Mouse (Mus musculus) inflammation-experienced regulatory T-cells, adult 6 months (primary cell): ENCODE data around the gene Slc9b2. TPM values are rescaled to one million over a fixed set of nuclear protein-coding genes. Genes with fewer than 3 reads are reported as not detected.

ENCODE experiments used
- ATAC-seq: one replicate; pipeline ENCODE4 v1.8.0; 2017
- polyA plus RNA-seq, 3 experiments: library from polyadenylated mRNA; unstranded; fragments of 100-300 nt; shearing (Covaris generic); gene quantifications; one replicate each; pipeline ENCODE4 v1.2.1; 2017

Gene Slc9b2
- polyA plus RNA-seq, 3 experiments from 2014 or later, result 8.3 to 20.3 (median 12.1) TPM

DNA sequence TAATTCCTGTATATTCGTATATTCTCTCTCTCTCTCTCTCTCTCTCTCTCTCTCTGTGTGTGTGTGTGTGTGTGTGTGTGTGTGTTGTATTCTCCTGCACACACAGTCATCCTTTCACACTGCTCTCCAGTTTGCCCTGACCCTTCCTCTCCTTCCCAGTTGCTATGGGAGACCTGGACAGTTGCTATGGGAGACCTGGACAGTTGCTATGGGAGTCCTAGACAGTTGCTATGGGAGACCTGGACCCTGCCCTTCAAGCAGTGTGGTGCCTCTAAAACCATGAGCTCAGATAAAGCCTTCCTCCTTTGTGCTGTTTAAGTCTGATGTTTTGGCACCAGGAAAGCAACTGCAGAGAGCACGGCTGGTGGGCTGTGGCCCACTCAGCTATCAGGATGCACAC is 6.2 kb downstream of the Slc9b2 start:
- no peak for ATAC-seq

DNA sequence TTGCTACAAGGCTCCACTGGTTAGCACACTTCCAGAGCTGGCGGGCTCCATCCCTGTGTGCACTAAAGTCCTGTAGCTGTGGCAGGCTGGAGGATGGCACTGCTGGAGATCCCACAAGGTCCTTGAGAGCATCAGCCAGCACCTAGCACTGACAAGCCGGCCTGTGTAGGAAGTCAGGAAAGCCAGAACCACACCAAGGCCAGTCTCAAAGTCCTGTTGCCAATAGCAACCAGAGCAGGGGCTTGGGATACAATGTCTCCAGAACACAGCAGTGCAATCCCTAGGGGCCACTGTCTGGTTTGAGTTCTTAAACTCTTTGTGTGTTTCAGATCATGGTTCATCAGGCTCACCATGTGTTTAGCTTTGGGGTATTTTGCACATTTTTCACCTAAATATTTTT is 7.3 kb downstream of the Slc9b2 start:
- ATAC-seq, result no peak

DNA sequence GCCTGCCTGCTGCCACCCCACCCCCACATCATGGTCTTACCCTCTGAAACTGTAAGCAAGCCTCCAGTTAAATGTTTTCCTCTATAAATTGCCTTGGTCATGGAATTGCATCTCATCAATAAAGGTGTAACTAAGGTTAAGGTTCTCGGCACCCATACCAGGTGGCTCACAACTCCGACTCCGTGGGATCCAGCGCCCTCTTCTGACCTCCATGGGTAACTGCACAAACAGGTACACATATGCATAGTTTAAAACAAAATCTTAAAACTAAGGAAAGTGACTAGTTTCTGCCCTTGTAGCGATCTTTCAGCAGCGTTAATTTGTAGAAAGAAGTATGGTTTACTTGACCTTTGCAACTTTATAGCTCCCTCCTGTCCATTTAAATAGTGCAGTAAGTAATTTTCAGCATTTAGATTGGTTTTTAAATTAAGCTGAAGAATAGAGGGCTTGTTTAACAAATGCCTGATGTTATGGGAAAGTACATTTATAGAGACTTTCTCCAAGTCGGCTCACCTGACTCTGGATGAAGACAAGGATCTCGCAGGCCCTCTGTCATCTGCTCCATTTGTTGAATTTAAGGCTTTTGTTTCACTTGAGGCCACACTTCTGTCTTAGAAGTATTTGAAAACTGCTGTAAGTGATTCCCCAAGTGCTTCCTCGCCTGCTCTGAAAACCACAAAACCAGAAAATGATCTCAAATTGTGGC is 8.4 kb downstream of the Slc9b2 start:
- no peak for ATAC-seq

DNA sequence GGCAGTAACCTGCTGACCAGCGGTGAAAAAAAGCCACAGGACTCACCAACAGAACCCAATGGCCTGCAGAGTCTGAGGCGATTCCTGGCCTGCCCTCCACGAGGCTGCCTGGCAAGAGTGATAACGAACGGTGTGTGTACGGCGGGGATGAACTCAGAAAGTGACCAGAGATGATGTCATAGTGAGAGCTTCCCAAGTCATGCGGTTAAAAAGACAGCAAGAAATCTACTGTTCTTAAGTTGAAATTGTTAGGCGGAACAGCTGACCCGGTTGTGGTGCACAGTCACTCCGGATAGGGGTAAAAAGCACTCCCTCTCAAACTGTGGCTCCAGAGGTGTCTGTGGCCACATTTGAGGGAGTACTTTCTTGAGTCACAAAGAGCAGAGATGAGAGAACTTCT is 10.8 kb downstream of the Slc9b2 start:
- no peak for ATAC-seq

GRCm38 (mm10) chr3:135324354-135324753 is 16.9 kb downstream of the Slc9b2 start:
- peak; percentile 78 for ATAC-seq

DNA sequence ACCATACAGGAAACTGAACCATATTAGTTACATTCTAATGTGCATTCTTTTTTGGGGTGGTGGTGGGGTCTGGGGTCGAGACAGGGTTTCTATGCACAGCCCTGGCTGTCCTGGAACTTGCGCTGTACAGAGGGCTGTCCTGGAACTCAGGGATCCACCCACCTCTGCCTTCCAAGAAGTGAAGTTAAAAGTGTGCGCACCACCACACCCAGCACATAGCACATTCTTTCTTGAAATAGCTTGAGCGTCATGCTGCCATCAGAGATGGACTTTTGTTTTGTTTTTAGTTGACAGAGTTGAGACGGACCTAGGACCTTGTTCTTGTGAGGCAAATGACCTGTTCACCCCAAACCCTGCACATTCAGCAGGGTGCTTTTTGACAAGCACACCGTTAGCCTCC is 19.7 kb downstream of the Slc9b2 start:
- ATAC-seq, result no peak

DNA sequence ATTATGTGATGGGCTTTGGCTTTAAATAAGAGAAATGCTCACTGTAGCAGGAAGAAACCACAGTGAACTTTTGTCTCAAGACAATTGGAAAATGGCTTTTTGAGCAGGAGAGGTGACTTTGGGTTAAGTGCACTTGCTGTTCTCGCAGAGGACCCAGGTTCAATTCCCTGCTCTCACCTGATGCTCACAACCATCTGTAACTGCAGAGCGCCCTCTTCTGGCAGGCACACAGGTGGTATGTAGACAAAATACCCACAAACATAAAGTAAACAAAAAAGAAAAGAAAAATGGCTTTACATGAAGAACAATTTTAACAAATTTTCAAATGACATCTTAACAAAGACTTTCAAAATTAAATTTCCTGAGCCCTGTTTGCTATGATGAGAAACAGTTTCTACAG is 20.1 kb downstream of the Slc9b2 start:
- no peak for ATAC-seq

DNA sequence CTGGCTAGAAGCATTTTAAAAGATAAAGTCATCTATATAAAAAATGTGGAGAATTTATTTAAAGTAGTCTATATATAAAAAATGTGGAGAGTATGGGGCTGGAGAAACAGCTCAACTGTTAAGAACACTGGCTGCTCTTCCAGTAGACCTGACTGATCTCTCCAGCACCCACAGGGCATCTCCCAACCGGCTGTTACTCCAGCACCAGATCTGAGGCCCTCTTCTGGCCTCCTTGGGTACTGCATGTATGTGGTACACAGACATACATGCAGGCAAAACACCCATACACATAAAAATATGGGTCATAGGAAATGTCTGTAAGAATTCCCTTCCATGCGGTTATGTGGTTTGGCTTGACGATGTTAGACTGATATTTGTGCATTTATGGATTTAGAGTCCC is 21.1 kb downstream of the Slc9b2 start:
- peak; percentile 69 for ATAC-seq

- ATAC-seq, result no peak
These were observed 25.2 kb downstream of the Slc9b2 start for GRCm38 (mm10) chr3:135332691-135333090.

DNA sequence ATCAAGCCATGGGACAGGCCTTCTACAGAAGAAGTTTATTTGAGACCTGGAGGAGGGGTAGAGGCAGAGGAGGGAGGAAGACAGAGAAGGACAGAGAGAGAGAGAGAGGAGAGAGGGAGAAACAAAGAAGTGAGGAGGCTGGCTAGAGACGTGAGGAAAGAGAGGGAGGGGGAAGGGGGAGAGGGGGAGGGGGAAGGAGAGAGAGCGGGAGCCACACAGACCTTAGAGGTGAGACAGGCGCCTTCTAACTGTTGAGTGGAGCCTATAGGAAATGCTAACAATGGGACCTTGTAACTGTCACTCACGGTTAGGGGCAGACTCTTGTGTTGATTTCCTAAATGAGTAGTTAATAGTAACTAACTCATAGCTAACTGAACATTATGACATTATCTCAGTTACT is 26.3 kb downstream of the Slc9b2 start:
- no peak for ATAC-seq

DNA sequence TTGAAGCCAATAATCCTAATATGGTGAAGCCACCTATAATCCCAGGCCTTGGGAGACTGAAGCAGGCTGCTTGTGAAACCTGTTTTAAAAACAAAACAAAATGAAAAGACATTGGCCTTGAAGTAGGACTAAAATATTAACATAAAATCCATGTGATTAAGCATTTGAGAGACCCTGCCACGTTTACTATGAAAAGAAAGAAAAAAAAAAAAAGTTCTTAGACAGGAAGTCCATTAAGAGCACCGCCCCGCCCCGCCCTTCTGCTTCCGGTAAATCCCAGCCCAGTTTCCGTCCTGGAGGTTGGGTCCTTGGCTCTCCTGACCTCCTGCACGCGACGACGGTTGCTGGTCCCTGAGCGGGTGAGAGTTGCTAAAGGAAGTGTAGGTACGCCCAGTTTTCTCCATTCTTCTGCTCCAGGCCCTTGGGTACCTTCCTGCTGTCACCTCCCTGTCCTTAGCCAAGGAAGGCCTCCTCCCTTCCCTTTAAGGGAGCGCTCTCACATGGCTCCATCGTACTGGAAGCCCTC is 40.3 kb downstream of the Slc9b2 start, which contains the start of gene Slc9b1:
Gene Slc9b1, plus strand, starts transcription at position 291 of the 526 bp plus-strand sequence.
- ATAC-seq, result no peak

GRCm38 (mm10) chr3:135349022-135349421 is 41.5 kb downstream of the Slc9b2 start:
- ATAC-seq, result no peak

DNA sequence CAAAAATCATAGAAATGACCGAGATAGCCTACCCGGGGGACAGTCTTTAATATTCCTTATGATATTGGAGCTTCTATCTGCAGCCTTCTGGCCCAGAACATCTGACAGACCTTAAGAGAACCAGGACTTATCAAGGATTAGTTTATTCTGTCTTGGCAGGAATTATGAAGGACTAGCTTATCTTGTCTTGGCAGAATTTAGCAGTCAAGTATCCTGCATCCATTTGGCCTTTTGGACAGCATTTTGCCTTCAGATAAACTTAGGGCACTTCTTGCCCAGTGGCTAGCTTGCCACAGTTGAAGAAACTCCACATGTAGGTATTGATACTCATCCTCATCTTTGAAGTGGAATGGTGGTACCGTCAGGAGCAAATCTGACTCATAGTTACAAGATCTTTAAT is 44.4 kb downstream of the Slc9b2 start:
- no peak for ATAC-seq

- ATAC-seq, result no peak
These were observed 49.9 kb downstream of the Slc9b2 start for GRCm38 (mm10) chr3:135357394-135357793.

GRCm38 (mm10) chr3:135375836-135376235 is 68.3 kb downstream of the Slc9b2 start:
- no peak for ATAC-seq

- ATAC-seq, result no peak
These were observed 69.9 kb downstream of the Slc9b2 start for GRCm38 (mm10) chr3:135377445-135377844.

GRCm38 (mm10) chr3:135379868-135380267 is 72.4 kb downstream of the Slc9b2 start:
- ATAC-seq, result no peak

GRCm38 (mm10) chr3:135393186-135393585 is 85.7 kb downstream of the Slc9b2 start:
- ATAC-seq, result no peak

Other genes with a start within 250 kb of the Slc9b2 start
- gene Cenpe, start 95.2 kb upstream of the Slc9b2 start, polyA plus RNA-seq, result 10 to 100 TPM in 1 of 3 experiments, 1 to 10 TPM in 2; 2.1 to 27.9 (median 3.4) TPM
- gene Bdh2, start 26.5 kb upstream of the Slc9b2 start, polyA plus RNA-seq, result under 1 TPM in 1 of 3 experiments, not detected in 2; 0.77 TPM
- gene Slc9b1, start 40.3 kb downstream of the Slc9b2 start, polyA plus RNA-seq, result under 1 TPM in 1 of 3 experiments, not detected in 2; 0.44 TPM
- 10 to 100 TPM; 56.9 to 78.1 (median 68.0) TPM for gene Cisd2, start 116.2 kb downstream of the Slc9b2 start, polyA plus RNA-seq
- 100 to 1,000 TPM; 322 to 504 (median 355) TPM for gene Ube2d3, start 130.4 kb downstream of the Slc9b2 start, polyA plus RNA-seq
- gene Manba, start 177.9 kb downstream of the Slc9b2 start, polyA plus RNA-seq, result 10 to 100 TPM; 18.0 to 26.9 (median 26.4) TPM